Mouse (Mus musculus) neural tube, embryonic 15.5 days (tissue): ENCODE results near the gene Zmiz1. TPM values are rescaled to one million over a fixed set of nuclear protein-coding genes. Genes with fewer than 3 reads are reported as not detected.

Experiments used
- ATAC-seq: fragments of 200-750 bp; cut with Nextera tagmentation; 2 replicates; pipeline ENCODE4 v1.8.0; 2017; ENCODE audit warnings: mild to moderate bottlenecking, moderate TSS enrichment, moderate library complexity; ENCODE audit not compliant: low FRiP score
- H3K27ac ChIP-seq: fragments of 300-500 bp; sonication (generic); replicated peaks from 2 replicates; pipeline ENCODE4 v1.5.1; 2015; ENCODE audit warnings: mild to moderate bottlenecking, inconsistent platforms
- H3K27me3 ChIP-seq: fragments of 300-500 bp; sonication (generic); replicated peaks from 2 replicates; pipeline ENCODE4 v1.6.1; 2015; ENCODE audit warnings: inconsistent platforms
- H3K36me3 ChIP-seq: fragments of 300-500 bp; sonication (generic); 2 replicates; pipeline ENCODE4 v1.6.1; 2015; ENCODE audit warnings: inconsistent platforms
- H3K4me1 ChIP-seq: fragments of 300-500 bp; sonication (generic); 2 replicates; pipeline ENCODE4 v1.6.1; 2015; ENCODE audit warnings: inconsistent platforms
- H3K4me2 ChIP-seq: fragments of 300-500 bp; sonication (generic); 2 replicates; pipeline ENCODE4 v1.6.1; 2015; ENCODE audit warnings: inconsistent platforms, mild to moderate bottlenecking, moderate library complexity
- H3K4me3 ChIP-seq: fragments of 300-500 bp; sonication (generic); replicated peaks from 2 replicates; pipeline ENCODE4 v1.5.1; 2015; ENCODE audit warnings: mild to moderate bottlenecking, inconsistent platforms
- H3K9ac ChIP-seq: fragments of 300-500 bp; sonication (generic); replicated peaks from 2 replicates; pipeline ENCODE4 v1.6.1; 2015; ENCODE audit warnings: mild to moderate bottlenecking, inconsistent platforms
- H3K9me3 ChIP-seq: fragments of 300-500 bp; sonication (generic); replicated peaks from 2 replicates; pipeline ENCODE4 v1.6.1; 2016; ENCODE audit warnings: inconsistent platforms
- WGBS: fragments of 180-500 bp; shearing (Covaris S2); methylation state at CpG from one replicate; pipeline ENCODE4 v1.1.7; 2015; ENCODE audit warnings: mixed read lengths; 5-methylcytosine and 5-hydroxymethylcytosine counted together
- polyA plus RNA-seq: library from polyadenylated mRNA; unstranded; fragments of >200 nt; fragmentation: Nextera tagmentation; extraction: Ambion mirVana; gene quantifications from 2 replicates; pipeline ENCODE4 v1.2.1, GENCODE M21; 2015

Zmiz1 gene
- polyA plus RNA-seq, 1 experiment from 2014 or later = 54.7 TPM

- H3K9ac ChIP-seq = no peak overlapping the region
- H3K27ac ChIP-seq = peak overlapping the region; percentile 41
- no peak overlapping the region for H3K4me2 ChIP-seq
- no peaks in the 10 kb centered on the region for H3K36me3 ChIP-seq
- H3K9me3 ChIP-seq = no peaks in the 10 kb centered on the region
- 49% methylated on average over 4 of the region's 4 CpGs for WGBS
- no peak overlapping the region for H3K4me3 ChIP-seq
- H3K27me3 ChIP-seq = no peaks in the 10 kb centered on the region
- peaks cover 94% of the 10 kb centered on the region for H3K4me1 ChIP-seq
- no peak for ATAC-seq
These were observed 158.3 kb downstream of the Zmiz1 start for GRCm38 (mm10) chr14:25617264-25617663.

GRCm38 (mm10) chr14:25619066-25619762 is 160.2 kb downstream of the Zmiz1 start:
- Histone ChIP-seq H3K9ac (peak overlapping the region; percentile 0; the same call in 1 of the 2 replicates), H3K36me3 (no peaks in the 10 kb centered on the region), H3K9me3 (no peaks in the 10 kb centered on the region), H3K4me1 (peaks cover 95% of the 10 kb centered on the region), H3K4me3 (no peak overlapping the region), H3K27me3 (no peaks in the 10 kb centered on the region), H3K27ac (peak overlapping the region; percentile 70), H3K4me2 (peak overlapping the region; percentile 24)
- ATAC-seq = peak; percentile 24; the same call in 1 of the 2 replicates
- WGBS = 58% methylated on average over 4 of the region's 4 CpGs

- Histone ChIP-seq H3K9me3 (no peaks in the 10 kb centered on the region), H3K36me3 (no peaks in the 10 kb centered on the region), H3K9ac (no peak overlapping the region), H3K4me1 (peaks cover 92% of the 10 kb centered on the region), H3K4me2 (no peak overlapping the region), H3K27me3 (no peaks in the 10 kb centered on the region), H3K4me3 (no peak overlapping the region), H3K27ac (peak overlapping the region; percentile 70; the same call in 1 of the 2 replicates)
- ATAC-seq = no peak
- 35% methylated on average over 4 of the region's 4 CpGs for WGBS
These were observed 161.8 kb downstream of the Zmiz1 start for GRCm38 (mm10) chr14:25620766-25621165.

GRCm38 (mm10) chr14:25623698-25624097 is 164.7 kb downstream of the Zmiz1 start:
- no peak overlapping the region for H3K4me2 ChIP-seq
- peaks cover 92% of the 10 kb centered on the region for H3K4me1 ChIP-seq
- no peaks in the 10 kb centered on the region for H3K27me3 ChIP-seq
- peak overlapping the region; percentile 81 for H3K27ac ChIP-seq
- H3K9me3 ChIP-seq = no peaks in the 10 kb centered on the region
- no peak overlapping the region for H3K9ac ChIP-seq
- 14% methylated on average over 7 of the region's 7 CpGs for WGBS
- ATAC-seq = peak; percentile 39
- H3K36me3 ChIP-seq = no peaks in the 10 kb centered on the region
- H3K4me3 ChIP-seq = no peak overlapping the region

GRCm38 (mm10) chr14:25624659-25625058 is 165.7 kb downstream of the Zmiz1 start:
- no peak for ATAC-seq
- H3K9me3 ChIP-seq = no peaks in the 10 kb centered on the region
- no peak overlapping the region for H3K4me3 ChIP-seq
- no peaks in the 10 kb centered on the region for H3K27me3 ChIP-seq
- peaks cover 92% of the 10 kb centered on the region for H3K4me1 ChIP-seq
- 0 out of 2 replicates have a peak, but pooled peaks cover 4% of the 10 kb centered on the region for H3K36me3 ChIP-seq
- 83% methylated on average over 6 of the region's 6 CpGs for WGBS
- H3K27ac ChIP-seq = peak overlapping the region; percentile 81
- H3K9ac ChIP-seq = no peak overlapping the region
- no peak overlapping the region for H3K4me2 ChIP-seq

- no peak for ATAC-seq
- peaks cover 91% of the 10 kb centered on the region for H3K4me1 ChIP-seq
- H3K27ac ChIP-seq = no peak overlapping the region
- H3K36me3 ChIP-seq = peaks cover 10% of the 10 kb centered on the region; the same call in 1 of the 2 replicates
- no peak overlapping the region for H3K4me3 ChIP-seq
- H3K9ac ChIP-seq = no peak overlapping the region
- WGBS = 92% methylated on average over 3 of the region's 3 CpGs
- no peaks in the 10 kb centered on the region for H3K27me3 ChIP-seq
- no peak overlapping the region for H3K4me2 ChIP-seq
- no peaks in the 10 kb centered on the region for H3K9me3 ChIP-seq
These were observed 168.7 kb downstream of the Zmiz1 start for GRCm38 (mm10) chr14:25627599-25628255.

- H3K9me3 ChIP-seq = no peaks in the 10 kb centered on the region
- 85% methylated on average over 5 of the region's 5 CpGs for WGBS
- H3K4me3 ChIP-seq = no peak overlapping the region
- H3K27ac ChIP-seq = no peak overlapping the region
- ATAC-seq = no peak
- no peaks in the 10 kb centered on the region for H3K27me3 ChIP-seq
- peaks cover 91% of the 10 kb centered on the region for H3K4me1 ChIP-seq
- H3K9ac ChIP-seq = no peak overlapping the region
- no peak overlapping the region for H3K4me2 ChIP-seq
- peaks cover 10% of the 10 kb centered on the region; the same call in 1 of the 2 replicates for H3K36me3 ChIP-seq
These were observed 169.6 kb downstream of the Zmiz1 start for GRCm38 (mm10) chr14:25628448-25629099.

GRCm38 (mm10) chr14:25629866-25630606 is 171.1 kb downstream of the Zmiz1 start:
- Histone ChIP-seq H3K4me2 (no peak overlapping the region), H3K4me3 (no peak overlapping the region), H3K27me3 (no peaks in the 10 kb centered on the region), H3K4me1 (peaks cover 91% of the 10 kb centered on the region), H3K9ac (no peak overlapping the region), H3K9me3 (no peaks in the 10 kb centered on the region), H3K27ac (0 out of 2 replicates have a peak overlapping the region, but pooled peaks have one; percentile 23), H3K36me3 (peaks cover 10% of the 10 kb centered on the region; the same call in 1 of the 2 replicates)
- no peak for ATAC-seq
- 84% methylated on average over 12 of the region's 12 CpGs for WGBS

GRCm38 (mm10) chr14:25630647-25631409 is 171.8 kb downstream of the Zmiz1 start:
- WGBS = 96% methylated on average over 7 of the region's 7 CpGs
- Histone ChIP-seq H3K9ac (no peak overlapping the region), H3K27ac (peak overlapping the region; percentile 23; the same call in 1 of the 2 replicates), H3K9me3 (no peaks in the 10 kb centered on the region), H3K36me3 (peaks cover 13% of the 10 kb centered on the region), H3K27me3 (no peaks in the 10 kb centered on the region), H3K4me2 (no peak overlapping the region), H3K4me1 (peaks cover 94% of the 10 kb centered on the region), H3K4me3 (no peak overlapping the region)
- ATAC-seq = no peak

GRCm38 (mm10) chr14:25631481-25631880 is 172.5 kb downstream of the Zmiz1 start:
- Histone ChIP-seq H3K4me2 (no peak overlapping the region), H3K9ac (no peak overlapping the region), H3K4me3 (no peak overlapping the region), H3K27ac (peak overlapping the region; percentile 4; the same call in 1 of the 2 replicates), H3K36me3 (peaks cover 19% of the 10 kb centered on the region), H3K4me1 (peaks cover 94% of the 10 kb centered on the region), H3K27me3 (no peaks in the 10 kb centered on the region), H3K9me3 (no peaks in the 10 kb centered on the region)
- no peak for ATAC-seq
- WGBS = 61% methylated on average over 6 of the region's 6 CpGs
